Mouse (Mus musculus): Measurements from ENCODE around the gene Gna12. TPM values are rescaled to one million over a fixed set of nuclear protein-coding genes. Genes with fewer than 3 reads are reported as not detected.

Gene Gna12
- total and polyA plus RNA-seq, 3 experiments, result 46.0 to 55.2 TPM; not detected in 1

GRCm38 (mm10) chr5:140827896-140828295, 2.3 kb downstream of the Gna12 start:
- H3K27me3 ChIP-seq (ENCODE audit: control insufficient read depth in 1 of 2, insufficient read depth in 2 of 2, low read length in 2 of 2), result no peaks in the 10 kb centered on the region
- TF ChIP-seq TBP (IDR thresholded peaks at IDR 0.05; ENCODE audit: low read depth, low read length), result no peak
- no peak for TF ChIP-seq MYC (IDR thresholded peaks at IDR 0.05; ENCODE audit: low read depth, low read length)
- no peak for TF ChIP-seq CTCF (IDR thresholded peaks at IDR 0.05 in 2 of 3, conservative IDR thresholded peaks at IDR 0.05 in 1 of 3; ENCODE audit: control insufficient read depth in 1 of 3, insufficient read depth in 1 of 3, low read depth in 2 of 3, low read length in 3 of 3, poor library complexity in 1 of 3, severe bottlenecking in 1 of 3)
- no peak for TF ChIP-seq MAX (IDR thresholded peaks at IDR 0.05; ENCODE audit: low read length)
- no peak for TF ChIP-seq ETS1 (IDR thresholded peaks at IDR 0.05; ENCODE audit: low read depth, low read length)
- no peak for TF ChIP-seq BHLHE40 (IDR thresholded peaks at IDR 0.05; ENCODE audit: borderline replicate concordance, low read depth, low read length)
- TF ChIP-seq MAZ (IDR thresholded peaks at IDR 0.05; ENCODE audit: low read depth, low read length), result no peak
- no peak for TF ChIP-seq MEF2A (IDR thresholded peaks at IDR 0.05; ENCODE audit: extremely low read depth, insufficient replicate concordance, low read depth, low read length, poor library complexity, severe bottlenecking)
- no peak for TF ChIP-seq E2F4 (IDR thresholded peaks at IDR 0.05; ENCODE audit: borderline replicate concordance, low read depth, low read length)
- TF ChIP-seq NRF1 (IDR thresholded peaks at IDR 0.05; ENCODE audit: insufficient read depth, low read depth, low read length, poor library complexity, severe bottlenecking), result no peak
- TF ChIP-seq SIN3A (IDR thresholded peaks at IDR 0.05; ENCODE audit: low read length), result no peak
- TF ChIP-seq MYB (IDR thresholded peaks at IDR 0.05; ENCODE audit: low read depth, low read length), result no peak
- no peak for TF ChIP-seq TCF12 (IDR thresholded peaks at IDR 0.05; ENCODE audit: low read depth, low read length)
- peaks cover 15 to 39% of the 10 kb centered on the region in 2 experiments for H3K4me1 ChIP-seq (ENCODE audit: control insufficient read depth in 1 of 2, insufficient read depth in 2 of 2, low read length in 2 of 2)
- H3K79me2 ChIP-seq (ENCODE audit: control insufficient read depth, insufficient read depth, low read length, poor library complexity), result peaks cover 19% of the 10 kb centered on the region
- H3K27ac ChIP-seq (ENCODE audit: control insufficient read depth, low read depth, low read length), result no peak overlapping the region
- DNase-seq (ENCODE audit: low read depth, low spot score), result no peak
- H3K9ac ChIP-seq (ENCODE audit: control insufficient read depth, low read depth, low read length, poor library complexity, severe bottlenecking), result no peak overlapping the region
- H3K36me3 ChIP-seq (ENCODE audit: control insufficient read depth in 1 of 2, insufficient read depth in 2 of 2, low read length in 2 of 2), result peaks cover 0 to 29% of the 10 kb centered on the region in 2 experiments; a peak in 2 of 4 replicates
- H3K9me3 ChIP-seq (replicated peaks; ENCODE audit: insufficient read depth, low read length), result no peaks in the 10 kb centered on the region
- no peak overlapping the region for H3K4me3 ChIP-seq (ENCODE audit: control insufficient read depth in 1 of 2, insufficient read depth in 1 of 2, low read depth in 2 of 2, low read length in 2 of 2)

- no peak for DNase-seq (ENCODE audit: low read depth, low spot score)
- Histone ChIP-seq H3K36me3 (ENCODE audit: control insufficient read depth in 1 of 2, insufficient read depth in 2 of 2, low read length in 2 of 2) (peaks cover 0 to 32% of the 10 kb centered on the region in 2 experiments; a peak in 2 of 4 replicates), H3K9ac (ENCODE audit: control insufficient read depth, low read depth, low read length, poor library complexity, severe bottlenecking) (no peak overlapping the region), H3K79me2 (ENCODE audit: control insufficient read depth, insufficient read depth, low read length, poor library complexity) (peaks cover 20% of the 10 kb centered on the region), H3K27ac (ENCODE audit: control insufficient read depth, low read depth, low read length) (no peak overlapping the region), H3K9me3 (replicated peaks; ENCODE audit: insufficient read depth, low read length) (no peaks in the 10 kb centered on the region), H3K4me1 (ENCODE audit: control insufficient read depth in 1 of 2, insufficient read depth in 2 of 2, low read length in 2 of 2) (peaks cover 18 to 39% of the 10 kb centered on the region in 2 experiments), H3K27me3 (ENCODE audit: control insufficient read depth in 1 of 2, insufficient read depth in 2 of 2, low read length in 2 of 2) (no peaks in the 10 kb centered on the region), H3K4me3 (ENCODE audit: control insufficient read depth in 1 of 2, insufficient read depth in 1 of 2, low read depth in 2 of 2, low read length in 2 of 2) (no peak overlapping the region)
- TF ChIP-seq CHD2 (IDR thresholded peaks at IDR 0.05; ENCODE audit: low read length), result no peak
- TF ChIP-seq NRF1 (IDR thresholded peaks at IDR 0.05; ENCODE audit: insufficient read depth, low read depth, low read length, poor library complexity, severe bottlenecking), result no peak
- no peak for TF ChIP-seq USF1 (IDR thresholded peaks at IDR 0.05; ENCODE audit: low read depth, low read length)
- no peak for TF ChIP-seq TCF12 (IDR thresholded peaks at IDR 0.05; ENCODE audit: low read depth, low read length)
- no peak for TF ChIP-seq MXI1 (IDR thresholded peaks at IDR 0.05; ENCODE audit: low read depth, low read length)
Measured at GRCm38 (mm10) chr5:140827413-140827812, 2.8 kb downstream of the Gna12 start.

Data from MEL (cell line).